8 mouse cellular contexts compared by ENCODE assay signal in the genomic region with DNA sequence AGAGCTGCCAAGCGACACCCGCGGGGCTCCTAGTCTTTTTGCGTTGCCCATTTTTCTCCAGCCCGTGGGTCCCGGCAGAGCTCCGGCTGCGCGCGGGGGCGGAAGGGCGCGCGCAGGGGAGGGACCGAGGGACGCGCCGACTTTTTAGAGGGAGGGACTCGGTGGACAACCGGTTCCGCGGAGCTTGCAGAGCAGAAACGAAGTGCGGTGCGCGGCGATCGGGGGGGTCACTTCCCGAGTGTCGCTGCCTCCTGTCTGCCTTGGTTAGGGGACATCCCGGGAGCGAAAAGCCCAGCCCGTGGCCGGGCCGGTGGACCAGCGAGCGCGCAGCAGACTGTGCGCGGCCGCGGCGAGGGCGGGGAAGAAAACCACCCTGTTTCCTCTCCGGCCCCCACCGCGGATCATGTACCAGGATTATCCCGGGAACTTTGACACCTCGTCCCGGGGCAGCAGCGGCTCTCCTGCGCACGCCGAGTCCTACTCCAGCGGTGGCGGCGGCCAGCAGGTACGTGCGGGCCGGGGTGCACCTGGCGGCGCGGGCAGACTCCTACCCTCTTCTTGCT. TPM values are rescaled to one million over a fixed set of nuclear protein-coding genes. Genes with fewer than 3 reads are reported as not detected.
A peak's percentile ranks its signal among the peaks of the same experiment; 100 is the strongest.
DNase-seq lines count a peak whose midpoint lies in the region; ATAC-seq and TF ChIP-seq lines count a peak whose summit lies in the region.

No protein-coding gene starts in this region.

- no peaks in the 10 kb centered on the region for H3K36me3 ChIP-seq in ES-Bruce4 (ENCODE audit: control insufficient read depth, insufficient read depth, low read length, poor library complexity, severe bottlenecking)
- no peaks in the 10 kb centered on the region for H3K36me3 ChIP-seq in forebrain, embryonic 13.5 days (ENCODE audit: poor library complexity, severe bottlenecking)
- H3K36me3 ChIP-seq in lung, embryonic 16.5 days (ENCODE audit: control insufficient read depth, insufficient read depth, low read length), result no peaks in the 10 kb centered on the region

- peak overlapping the region; percentile 74 for H3K9ac ChIP-seq in ES-Bruce4 (ENCODE audit: low read depth, poor library complexity, severe bottlenecking)
- H3K9ac ChIP-seq in forebrain, embryonic 13.5 days, result peak overlapping the region; percentile 66
- peak overlapping the region; percentile 90 for H3K9ac ChIP-seq in lung, embryonic 16.5 days (ENCODE audit: low read length)

- under 1% methylated on average over 63 of the region's 63 CpGs for WGBS in forebrain, embryonic 13.5 days
- under 1% methylated on average over 62 of the region's 63 CpGs for WGBS in lung, embryonic 16.5 days

- DNase-seq in adrenal gland, postnatal 4 days (ENCODE audit: low spot score in 2 of 2), result peak; percentile 43 to 48
- peak; percentile 83 to 86 for DNase-seq in heart, postnatal 14 days
- peak; percentile 50 to 56 for DNase-seq in layer of hippocampus, adult 18-20 months (ENCODE audit: low spot score in 2 of 2)
- DNase-seq in retina, postnatal 1 day, result peak; percentile 53
- DNase-seq in urinary bladder, postnatal 14 days (ENCODE audit: low spot score), result peak; percentile 82

- H3K4me1 ChIP-seq in ES-Bruce4 (ENCODE audit: control insufficient read depth, insufficient read depth, low read length), result no peaks in the 10 kb centered on the region
- H3K4me1 ChIP-seq in forebrain, embryonic 13.5 days, result peaks cover 36% of the 10 kb centered on the region
- H3K4me1 ChIP-seq in lung, embryonic 16.5 days (replicated peaks; ENCODE audit: control insufficient read depth, insufficient read depth, low read length), result peaks cover 34% of the 10 kb centered on the region

- TF ChIP-seq CTCF in ES-Bruce4 (IDR thresholded peaks at IDR 0.05; ENCODE audit: low read depth, low read length), result no peak

- no peak for TF ChIP-seq EP300 in ES-Bruce4 (IDR thresholded peaks at IDR 0.05; ENCODE audit: insufficient read depth, low read depth, low read length)

- TF ChIP-seq POLR2A in ES-Bruce4 (IDR thresholded peaks at IDR 0.05; ENCODE audit: insufficient read depth, low read length), result no peak

- ATAC-seq in forebrain, embryonic 13.5 days, result no peak
- peak; percentile 8; the same call in 1 of the 2 replicates for ATAC-seq in lung, embryonic 16.5 days (ENCODE audit: low read depth)

- peaks cover 4% of the 10 kb centered on the region; the same call in 1 of the 2 replicates for H3K27me3 ChIP-seq in ES-Bruce4 (ENCODE audit: control insufficient read depth, insufficient read depth, low read length, poor library complexity, severe bottlenecking)
- peaks cover 69% of the 10 kb centered on the region for H3K27me3 ChIP-seq in forebrain, embryonic 13.5 days
- no peaks in the 10 kb centered on the region for H3K27me3 ChIP-seq in lung, embryonic 16.5 days (ENCODE audit: control insufficient read depth, insufficient read depth, low read depth, low read length)

- no peaks in the 10 kb centered on the region for H3K9me3 ChIP-seq in ES-Bruce4 (replicated peaks; ENCODE audit: control insufficient read depth, insufficient read depth, low read length, poor library complexity, severe bottlenecking)
- H3K9me3 ChIP-seq in forebrain, embryonic 13.5 days (replicated peaks), result no peaks in the 10 kb centered on the region
- H3K9me3 ChIP-seq in lung, embryonic 16.5 days (ENCODE audit: control insufficient read depth, low read length), result no peaks in the 10 kb centered on the region

- no peak overlapping the region for H3K27ac ChIP-seq in ES-Bruce4 (ENCODE audit: insufficient read depth, low read length)
- peak overlapping the region; percentile 82; the same call in 1 of the 2 replicates for H3K27ac ChIP-seq in forebrain, embryonic 13.5 days
- peak overlapping the region; percentile 100 for H3K27ac ChIP-seq in lung, embryonic 16.5 days (ENCODE audit: low read length)

- H3K4me3 ChIP-seq in ES-Bruce4 (ENCODE audit: low read depth, low read length), result peak overlapping the region; percentile 76
- H3K4me3 ChIP-seq in forebrain, embryonic 13.5 days, result peak overlapping the region; percentile 58
- H3K4me3 ChIP-seq in lung, embryonic 16.5 days (ENCODE audit: low read length), result peak overlapping the region; percentile 65

- intact Hi-C loops in heart, postnatal 14 days (cut with DNase I), result loop anchor here (5.0 to 10.0 kb wide), 3 partner anchors 259 to 542 kb away; a partner anchor contains a TSS

- H3K4me2 ChIP-seq in forebrain, embryonic 13.5 days, result peak overlapping the region; percentile 88
- H3K4me2 ChIP-seq in lung, embryonic 16.5 days (ENCODE audit: low read depth, low read length), result peak overlapping the region; percentile 66

RNA-seq across cellular contexts. Expression of a gene that starts 0.8 kb away (rescaled TPM):
- polyA plus RNA-seq in ES-Bruce4 (2011; ENCODE audit: insufficient read depth, insufficient read length, low read depth, missing spikeins), result 20.1 and 23.9 TPM in 2 replicates
- 100 to 1,000 TPM; 248 to 278 TPM for total RNA-seq in adrenal gland, postnatal 4 days (2021)
- polyA plus RNA-seq in forebrain, embryonic 13.5 days (2015; fragmentation: Nextera tagmentation; extraction: Ambion mirVana), result 0.59 and 0.66 TPM in 2 replicates
- 10 to 100 TPM; 32.4 to 36.3 TPM for total RNA-seq in heart, postnatal 14 days (2021)
- total RNA-seq in layer of hippocampus, adult 18-20 months (2021), result 10 to 100 TPM; 70.1 to 71.4 TPM
- polyA plus RNA-seq in lung, embryonic 16.5 days (2015; fragmentation: Nextera tagmentation; extraction: Ambion mirVana), result 3.4 and 4.7 TPM in 2 replicates
